Mouse (Mus musculus) hindlimb bud, embryonic 11.5 days (tissue): ENCODE measurements around the gene Tefm.
"Not testable (repeated sequence)": the region's sequence is repeated elsewhere in the genome, so short reads cannot be mapped to it uniquely, and the experiment has no call there.

ENCODE experiments used
- DNase-seq: peaks from one replicate; pipeline ENCODE4 v3.0.0-alpha.2; 2012; ENCODE audit warnings: low read depth, low spot score; ENCODE audit errors: extremely low spot score

Gene Tefm

DNA sequence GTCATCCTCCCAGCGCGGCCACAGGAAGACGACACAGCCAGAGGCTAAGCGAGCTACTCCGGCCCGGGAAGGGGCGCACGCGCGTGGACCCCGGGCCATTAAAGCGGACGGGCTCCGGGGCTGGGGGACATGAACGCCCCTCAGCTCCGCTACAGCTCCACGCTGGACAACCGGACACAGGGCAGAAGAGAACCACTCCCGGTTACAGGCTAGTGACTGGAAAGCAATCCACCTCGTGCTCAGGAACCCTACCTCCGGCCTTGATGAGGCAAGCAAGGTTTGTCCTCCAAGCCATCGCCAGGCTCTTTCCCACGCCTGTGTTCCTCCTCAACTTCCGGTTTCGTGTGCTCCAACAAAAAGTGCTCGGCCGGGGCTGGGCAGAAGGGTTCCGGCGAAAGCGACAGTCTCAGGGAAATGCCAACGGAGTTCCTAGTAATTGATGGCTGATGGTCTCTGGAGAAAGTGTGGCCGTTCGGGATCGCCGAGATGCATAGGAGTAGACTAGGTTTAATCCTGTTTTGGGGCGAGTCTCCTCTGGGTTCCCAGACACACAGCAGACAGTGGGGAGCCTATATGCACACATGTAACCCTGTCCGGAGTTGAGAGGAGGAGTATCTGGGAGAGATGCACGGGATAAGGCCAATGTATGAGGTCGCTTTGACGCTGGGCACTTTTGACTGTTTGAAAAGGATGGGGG is at the start of gene Tefm:
Gene Tefm, minus strand, starts transcription at position 351 of the 697 bp plus-strand sequence.
- DNase-seq: peak; percentile 77

- no peak for DNase-seq
These were observed 48.3 kb upstream of the Tefm start for GRCm38 (mm10) chr11:80190280-80190679.

GRCm38 (mm10) chr11:80185441-80185976 is 43.5 kb upstream of the Tefm start:
- DNase-seq: not testable (repeated sequence)

- no peak for DNase-seq
These were observed 42.6 kb upstream of the Tefm start for GRCm38 (mm10) chr11:80184531-80185071.

DNA sequence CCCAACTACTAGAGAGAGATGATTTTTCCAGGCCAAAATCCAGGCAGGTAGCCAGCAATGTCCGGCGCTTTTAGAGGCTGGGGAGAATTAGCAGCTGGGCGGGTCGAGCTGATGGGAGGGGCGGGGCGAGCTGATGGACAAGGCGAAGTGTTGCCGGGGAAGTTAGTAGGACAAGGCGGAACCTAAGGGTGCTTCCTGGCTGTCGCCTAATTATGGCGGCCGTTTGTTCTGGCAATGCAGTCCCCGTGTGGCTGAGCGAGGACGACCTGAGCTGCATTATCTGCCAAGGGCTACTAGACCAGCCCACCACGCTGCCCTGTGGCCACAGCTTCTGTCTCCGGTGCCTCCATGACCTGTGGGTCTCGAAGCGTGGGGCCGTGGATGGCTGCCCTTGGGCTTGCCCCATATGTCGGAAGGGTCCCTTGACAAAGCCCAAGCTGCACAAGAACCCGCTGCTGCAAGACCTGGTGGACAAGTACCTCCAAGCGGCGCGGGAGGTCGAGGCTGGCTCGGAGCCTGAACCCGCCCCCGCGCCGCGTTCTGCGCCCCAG is 41.8 kb upstream of the Tefm start, which contains the start of gene Rnf135:
Gene Rnf135, plus strand, starts transcription at position 147 of the 551 bp plus-strand sequence.
- no peak for DNase-seq

- peak; percentile 22 for DNase-seq
These were observed 41.2 kb upstream of the Tefm start for GRCm38 (mm10) chr11:80183054-80183704.

- DNase-seq: no peak
These were observed 39.2 kb upstream of the Tefm start for GRCm38 (mm10) chr11:80181021-80181749.

GRCm38 (mm10) chr11:80178316-80178715 is 36.3 kb upstream of the Tefm start:
- no peak for DNase-seq

DNA sequence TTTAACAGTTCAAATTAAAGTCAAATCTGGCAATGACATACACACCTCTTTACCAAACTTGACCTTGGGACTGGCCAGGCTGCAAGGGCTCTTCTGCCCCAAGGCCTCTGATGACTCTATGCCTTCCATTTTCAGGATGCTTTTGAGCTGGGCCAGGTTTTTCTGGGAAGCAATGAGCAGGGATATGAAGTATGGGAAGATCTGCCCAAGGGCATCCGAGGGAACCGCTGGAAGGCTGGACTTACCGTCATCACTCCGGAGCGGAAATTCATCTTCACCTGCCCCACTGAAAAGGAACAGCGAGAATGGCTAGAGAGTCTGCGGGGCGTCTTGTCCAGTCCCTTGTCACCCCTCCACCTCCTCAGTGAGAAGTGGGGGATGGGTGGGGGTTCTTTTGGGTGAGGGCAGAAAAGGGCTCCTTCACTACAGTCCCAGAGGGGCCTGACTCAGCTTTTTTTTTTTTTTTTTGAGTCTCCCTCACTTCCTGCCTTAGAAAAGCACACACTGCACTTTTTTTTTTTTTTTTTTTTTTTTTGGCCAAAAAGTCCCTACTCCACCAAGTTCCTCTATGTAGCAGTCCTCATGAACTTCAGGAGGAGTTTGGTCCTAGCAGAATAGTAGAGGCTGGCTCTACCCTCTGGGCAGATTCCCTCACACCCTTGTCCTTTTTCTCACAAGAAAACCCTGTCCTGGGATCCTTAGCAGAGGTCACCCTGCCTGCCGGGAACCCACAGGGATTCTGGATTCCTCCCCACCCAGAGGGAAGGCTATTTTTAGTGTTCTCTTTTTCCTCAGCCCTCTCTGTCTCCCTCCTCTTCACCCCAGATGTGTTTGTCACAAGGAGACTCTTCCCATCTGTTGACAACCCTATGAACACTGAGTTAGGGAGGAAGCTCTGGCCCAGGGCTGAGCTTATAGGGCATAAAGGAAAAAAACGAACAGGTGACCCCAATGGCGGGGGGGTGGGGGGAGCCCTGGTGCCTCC is 35.2 kb upstream of the Tefm start:
- DNase-seq: no peak

- no peak for DNase-seq
These were observed 32.1 kb upstream of the Tefm start for GRCm38 (mm10) chr11:80173963-80174670.

GRCm38 (mm10) chr11:80171884-80172283 is 29.9 kb upstream of the Tefm start:
- DNase-seq: no peak

DNA sequence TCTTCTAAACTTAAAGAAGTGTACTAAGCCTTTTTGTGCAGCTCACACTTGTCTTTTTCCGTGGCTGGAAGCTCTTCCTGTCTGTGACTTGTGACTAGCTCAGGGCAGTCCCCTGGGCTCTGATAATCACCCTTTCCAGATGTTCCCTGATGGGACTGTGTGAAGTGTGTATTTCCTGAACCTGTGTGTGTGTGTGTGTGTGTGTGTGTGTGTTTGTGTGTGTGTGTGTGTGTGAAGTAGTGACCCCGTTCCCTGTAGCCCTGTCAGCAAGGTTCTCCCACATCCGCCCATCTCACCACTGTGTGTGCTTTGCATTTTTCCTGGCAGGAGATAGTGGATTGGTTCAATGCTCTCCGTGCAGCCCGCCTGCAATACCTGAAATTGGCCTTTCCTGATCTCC is 28.4 kb upstream of the Tefm start:
- DNase-seq: no peak

- no peak for DNase-seq
These were observed 27.7 kb upstream of the Tefm start for GRCm38 (mm10) chr11:80169629-80170028.

GRCm38 (mm10) chr11:80168611-80169249 is 26.8 kb upstream of the Tefm start:
- no peak for DNase-seq

DNA sequence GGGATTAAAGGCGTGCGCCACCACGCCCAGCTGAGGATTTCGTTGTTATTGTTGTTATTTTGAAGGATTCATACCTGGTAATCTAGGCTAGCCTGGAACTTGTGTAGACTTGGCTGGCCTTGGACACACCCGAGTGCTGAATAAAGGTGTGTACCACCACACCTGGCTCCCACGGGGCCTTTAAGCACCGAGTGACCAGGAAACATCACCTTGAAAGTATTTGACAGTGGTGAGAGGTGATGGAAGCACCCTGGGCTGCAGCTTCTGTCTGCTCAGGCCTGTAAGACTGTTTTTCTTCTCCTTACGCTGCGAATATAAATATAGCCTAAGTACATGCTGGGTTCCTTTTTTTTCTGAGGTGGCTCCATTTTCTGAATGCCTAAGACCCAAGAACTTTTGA is 26.1 kb upstream of the Tefm start:
- no peak for DNase-seq

DNA sequence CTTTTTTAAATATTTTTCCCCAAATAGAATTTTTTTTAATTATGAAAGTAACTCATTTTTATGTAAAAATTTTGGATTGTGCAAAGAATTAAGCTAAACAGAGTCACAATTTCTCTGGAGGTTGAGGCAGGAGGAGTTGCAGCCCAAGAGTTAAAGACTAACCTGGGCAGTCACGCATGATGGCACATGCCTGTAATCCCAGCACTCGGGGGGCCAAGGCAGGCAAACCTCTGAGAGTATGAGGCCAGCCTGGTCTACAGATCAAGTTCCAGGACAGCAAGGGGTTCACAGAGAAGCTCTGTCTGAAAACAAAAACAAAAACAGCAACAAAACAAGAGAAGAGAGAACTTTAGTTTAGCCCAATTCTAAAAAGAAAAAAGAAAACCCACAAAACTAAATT is 22.2 kb upstream of the Tefm start:
- DNase-seq: no peak

- no peak for DNase-seq
These were observed 21.6 kb upstream of the Tefm start for GRCm38 (mm10) chr11:80163362-80164116.

GRCm38 (mm10) chr11:80161041-80161440 is 19.1 kb upstream of the Tefm start:
- no peak for DNase-seq
